Mouse (Mus musculus) kidney, postnatal 36 days (tissue): ENCODE results near the gene Tfe3.
A peak's percentile ranks its signal among the peaks of the same experiment; 100 is the strongest.

ENCODE experiments used
- DNase-seq, 2 experiments: peaks; one replicate each; pipeline ENCODE4 v3.0.0; 2021 to 2022; ENCODE audit warnings: mixed read lengths in 2 of 2

The Tfe3 gene

DNA sequence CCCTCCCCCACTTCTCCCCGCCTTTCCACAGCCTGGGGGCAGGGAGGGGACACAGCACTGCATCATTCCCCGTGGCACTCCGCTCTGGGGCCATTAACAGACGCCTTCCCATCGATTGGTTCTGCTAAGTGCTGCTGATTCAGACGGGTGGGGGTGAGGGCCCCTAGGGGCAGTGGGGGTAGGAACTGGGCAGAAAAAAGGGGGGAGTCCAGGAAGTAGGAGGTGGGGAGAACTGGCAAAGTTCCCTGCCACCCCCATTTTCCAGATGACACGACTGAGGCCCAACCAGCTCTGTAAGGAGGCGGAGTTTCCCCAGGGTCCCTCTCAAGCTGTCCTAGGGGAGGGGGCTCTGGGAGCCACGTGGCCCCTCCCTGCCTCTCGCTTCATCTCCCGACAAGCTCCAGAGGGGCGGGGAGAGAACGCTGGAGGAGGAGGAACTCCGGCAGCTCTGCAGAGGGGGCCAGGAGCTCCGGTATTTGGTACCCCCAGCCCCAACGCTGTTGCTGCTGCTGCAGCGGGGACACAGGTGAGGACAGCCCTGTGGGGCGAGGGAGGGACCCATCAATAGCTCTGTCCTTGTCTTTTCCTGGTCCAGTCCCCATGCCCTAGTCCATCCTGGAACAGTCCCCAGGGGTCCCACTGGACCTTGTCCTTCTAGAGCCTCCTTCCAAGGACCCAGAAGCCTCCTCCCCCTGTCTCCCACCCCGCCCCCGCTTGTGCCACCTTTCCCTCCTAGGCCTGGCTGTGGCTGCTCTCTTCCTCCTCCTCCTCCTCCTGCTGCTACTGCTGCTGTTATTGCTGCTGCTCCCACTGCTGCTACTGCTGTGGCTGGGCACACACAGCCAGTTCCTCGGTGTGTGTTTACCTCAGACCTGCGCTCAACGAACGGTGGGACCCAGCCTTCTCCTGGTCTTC lies 59.8 kb downstream of the Tfe3 start, which contains the start of gene Kcnd1:
Kcnd1 (plus strand) TSS at position 425 of the 915 bp plus-strand sequence.
- peak in 1 of 2 experiments; percentile 8 for DNase-seq
